Mouse (Mus musculus) heart, embryonic 11.5 days (tissue): ENCODE results near the gene Gm6268. TPM values are rescaled to one million over a fixed set of nuclear protein-coding genes. Genes with fewer than 3 reads are reported as not detected.

Experiments
- ATAC-seq: fragments of 200-750 bp; cut with Nextera tagmentation; replicated peaks from 2 replicates; pipeline ENCODE4 v1.8.0; 2017; ENCODE audit warnings: moderate library complexity; ENCODE audit not compliant: insufficient number of reproducible peaks, low FRiP score, low TSS enrichment
- H3K27ac ChIP-seq: fragments of 300-500 bp; sonication (generic); 2 replicates; pipeline ENCODE4 v1.5.1; 2014; ENCODE audit warnings: mild to moderate bottlenecking, low read depth, low read length
- H3K27me3 ChIP-seq: fragments of 300-500 bp; sonication (generic); 2 replicates; pipeline ENCODE4 v1.6.1; 2014; ENCODE audit warnings: mild to moderate bottlenecking, low read length, mixed read lengths; ENCODE audit not compliant: control insufficient read depth, insufficient read depth
- H3K36me3 ChIP-seq: fragments of 300-500 bp; sonication (generic); 2 replicates; pipeline ENCODE4 v1.6.1; 2014; ENCODE audit warnings: mild to moderate bottlenecking, low read length, moderate library complexity, mixed read lengths; ENCODE audit not compliant: control insufficient read depth, insufficient read depth
- H3K4me1 ChIP-seq: fragments of 300-500 bp; sonication (generic); 2 replicates; pipeline ENCODE4 v1.6.1; 2014; ENCODE audit warnings: low read length; ENCODE audit not compliant: control insufficient read depth, insufficient read depth
- H3K4me2 ChIP-seq: fragments of 300-500 bp; sonication (generic); 2 replicates; pipeline ENCODE4 v1.6.1; 2014; ENCODE audit warnings: mild to moderate bottlenecking, moderate library complexity
- H3K4me3 ChIP-seq: fragments of 300-500 bp; sonication (generic); 2 replicates; pipeline ENCODE4 v1.5.1; 2014; ENCODE audit warnings: low read depth, low read length
- H3K9ac ChIP-seq: fragments of 300-500 bp; sonication (generic); 2 replicates; pipeline ENCODE4 v1.6.1; 2014; ENCODE audit warnings: mild to moderate bottlenecking, low read depth, low read length, moderate library complexity
- H3K9me3 ChIP-seq: fragments of 300-500 bp; sonication (generic); replicated peaks from 2 replicates; pipeline ENCODE4 v1.6.1; 2016; ENCODE audit warnings: low read length; ENCODE audit not compliant: control insufficient read depth
- WGBS: fragments of 180-500 bp; shearing (Covaris S2); extraction: QIAGEN DNeasy Blood & Tissue Kit; methylation state at CpG from one replicate; pipeline ENCODE4 v1.1.7; 2014; ENCODE audit not compliant: insufficient replicate concordance; 5-methylcytosine and 5-hydroxymethylcytosine counted together
- polyA plus RNA-seq: library from polyadenylated mRNA; unstranded; fragments of >200 nt; fragmentation: Nextera tagmentation; extraction: Ambion mirVana; gene quantifications from 2 replicates; pipeline ENCODE4 v1.2.1, GENCODE M21; 2014

Gene Gm6268
- not detected in 2 replicates for polyA plus RNA-seq

GRCm38 (mm10) chrX:36400980-36401379 lies at the start of gene Gm6268:
Gene Gm6268 (plus strand): TSS chrX:36401280.
- WGBS: 86% methylated on average over 13 of the region's 13 CpGs
- no peak within 1 kb of the TSS for H3K27ac ChIP-seq
- no peak for ATAC-seq
- H3K9me3 ChIP-seq: no peaks in the 10 kb centered on the region
- H3K4me1 ChIP-seq: no peaks in the 10 kb centered on the region
- H3K4me2 ChIP-seq: no peak within 1 kb of the TSS
- H3K36me3 ChIP-seq: no peaks in the 10 kb centered on the region
- no peak within 1 kb of the TSS for H3K9ac ChIP-seq
- no peaks in the 10 kb centered on the region for H3K27me3 ChIP-seq
- H3K4me3 ChIP-seq: no peak within 1 kb of the TSS

- no peak overlapping the region for H3K9ac ChIP-seq
- no peak for ATAC-seq
- WGBS: 66% methylated on average over 3 of the region's 3 CpGs
Observed at GRCm38 (mm10) chrX:36352446-36352845, 48.6 kb upstream of the Gm6268 start.

GRCm38 (mm10) chrX:36385340-36385739 lies 15.7 kb upstream of the Gm6268 start:
- Histone ChIP-seq H3K9me3 (no peaks in the 10 kb centered on the region), H3K4me1 (no peaks in the 10 kb centered on the region), H3K27ac (no peak overlapping the region), H3K36me3 (no peaks in the 10 kb centered on the region), H3K9ac (no peak overlapping the region), H3K4me2 (no peak overlapping the region), H3K4me3 (no peak overlapping the region), H3K27me3 (no peaks in the 10 kb centered on the region)
- ATAC-seq: no peak

More at GRCm38 (mm10) chrX:36352446-36352845, 48.6 kb upstream of the Gm6268 start:
- no peaks in the 10 kb centered on the region for H3K27me3 ChIP-seq
- H3K4me2 ChIP-seq: no peak overlapping the region
- H3K9me3 ChIP-seq: no peaks in the 10 kb centered on the region
- no peak overlapping the region for H3K27ac ChIP-seq
- no peaks in the 10 kb centered on the region for H3K36me3 ChIP-seq
- H3K4me1 ChIP-seq: no peaks in the 10 kb centered on the region
- H3K4me3 ChIP-seq: no peak overlapping the region

- Histone ChIP-seq H3K9ac (no peak overlapping the region), H3K4me3 (no peak overlapping the region), H3K36me3 (no peaks in the 10 kb centered on the region), H3K27me3 (no peaks in the 10 kb centered on the region), H3K4me1 (no peaks in the 10 kb centered on the region), H3K9me3 (no peaks in the 10 kb centered on the region), H3K27ac (no peak overlapping the region), H3K4me2 (no peak overlapping the region)
- ATAC-seq: no peak
- 56% methylated on average over 3 of the region's 3 CpGs for WGBS
Observed at GRCm38 (mm10) chrX:36389971-36390370, 11.1 kb upstream of the Gm6268 start.

GRCm38 (mm10) chrX:36390503-36390902 lies 10.6 kb upstream of the Gm6268 start:
- no peaks in the 10 kb centered on the region for H3K9me3 ChIP-seq
- no peak overlapping the region for H3K4me3 ChIP-seq
- no peaks in the 10 kb centered on the region for H3K27me3 ChIP-seq
- no peaks in the 10 kb centered on the region for H3K36me3 ChIP-seq
- H3K4me1 ChIP-seq: no peaks in the 10 kb centered on the region
- no peak overlapping the region for H3K4me2 ChIP-seq
- WGBS: 51% methylated on average over 2 of the region's 2 CpGs
- H3K27ac ChIP-seq: no peak overlapping the region
- no peak overlapping the region for H3K9ac ChIP-seq
- ATAC-seq: no peak

GRCm38 (mm10) chrX:36392672-36393071 lies 8.4 kb upstream of the Gm6268 start:
- no peak overlapping the region for H3K27ac ChIP-seq
- no peak overlapping the region for H3K4me2 ChIP-seq
- WGBS: 59% methylated on average over 6 of the region's 6 CpGs
- H3K4me1 ChIP-seq: no peaks in the 10 kb centered on the region
- no peak for ATAC-seq
- no peaks in the 10 kb centered on the region for H3K27me3 ChIP-seq
- H3K36me3 ChIP-seq: no peaks in the 10 kb centered on the region
- no peak overlapping the region for H3K9ac ChIP-seq
- no peak overlapping the region for H3K4me3 ChIP-seq
- no peaks in the 10 kb centered on the region for H3K9me3 ChIP-seq

- Histone ChIP-seq H3K4me3 (no peak overlapping the region), H3K27me3 (no peaks in the 10 kb centered on the region), H3K9me3 (no peaks in the 10 kb centered on the region), H3K27ac (no peak overlapping the region), H3K4me1 (no peaks in the 10 kb centered on the region), H3K36me3 (no peaks in the 10 kb centered on the region), H3K4me2 (no peak overlapping the region), H3K9ac (no peak overlapping the region)
- WGBS: 42% methylated on average over 6 of the region's 6 CpGs
- no peak for ATAC-seq
Observed at GRCm38 (mm10) chrX:36393279-36393678, 7.8 kb upstream of the Gm6268 start.

GRCm38 (mm10) chrX:36402316-36402715 lies 1.2 kb downstream of the Gm6268 start:
- Histone ChIP-seq H3K9me3 (no peaks in the 10 kb centered on the region), H3K4me1 (no peaks in the 10 kb centered on the region), H3K36me3 (no peaks in the 10 kb centered on the region), H3K4me3 (no peak overlapping the region), H3K27ac (no peak overlapping the region), H3K4me2 (no peak overlapping the region), H3K9ac (no peak overlapping the region), H3K27me3 (no peaks in the 10 kb centered on the region)
- no peak for ATAC-seq
- WGBS: 58% methylated on average over 6 of the region's 6 CpGs

- no peak overlapping the region for H3K27ac ChIP-seq
- H3K9ac ChIP-seq: no peak overlapping the region
- H3K4me3 ChIP-seq: no peak overlapping the region
- no peaks in the 10 kb centered on the region for H3K27me3 ChIP-seq
- no peaks in the 10 kb centered on the region for H3K9me3 ChIP-seq
- H3K4me1 ChIP-seq: no peaks in the 10 kb centered on the region
- no peaks in the 10 kb centered on the region for H3K36me3 ChIP-seq
- 91% methylated on average over 3 of the region's 3 CpGs for WGBS
- ATAC-seq: no peak
- H3K4me2 ChIP-seq: no peak overlapping the region
Observed at GRCm38 (mm10) chrX:36419153-36419552, 18.1 kb downstream of the Gm6268 start.
